Mouse (Mus musculus): ENCODE data around the gene Gfod1.

Gene Gfod1

GRCm38 (mm10) chr13:43261287-43261686 lies 42.7 kb downstream of the Gfod1 start:
- no peak for DNase-seq

GRCm38 (mm10) chr13:43260731-43261130 lies 43.2 kb downstream of the Gfod1 start:
- no peak for DNase-seq

GRCm38 (mm10) chr13:43256447-43256846 lies 47.5 kb downstream of the Gfod1 start:
- DNase-seq: no peak

GRCm38 (mm10) chr13:43253526-43253925 lies 50.4 kb downstream of the Gfod1 start:
- DNase-seq: no peak

GRCm38 (mm10) chr13:43252105-43252790 lies 51.7 kb downstream of the Gfod1 start:
- no peak for DNase-seq

- DNase-seq: no peak
These were observed 52.6 kb downstream of the Gfod1 start for GRCm38 (mm10) chr13:43251391-43251790.

GRCm38 (mm10) chr13:43250653-43251052 lies 53.3 kb downstream of the Gfod1 start:
- DNase-seq: peak; percentile 64

- no peak for DNase-seq
These were observed 53.9 kb downstream of the Gfod1 start for GRCm38 (mm10) chr13:43250106-43250505.

GRCm38 (mm10) chr13:43248381-43248780 lies 55.6 kb downstream of the Gfod1 start:
- no peak for DNase-seq

GRCm38 (mm10) chr13:43246876-43247275 lies 57.1 kb downstream of the Gfod1 start:
- no peak for DNase-seq

- DNase-seq: no peak
These were observed 60.2 kb downstream of the Gfod1 start for GRCm38 (mm10) chr13:43243793-43244192.

- no peak for DNase-seq
These were observed 60.7 kb downstream of the Gfod1 start for GRCm38 (mm10) chr13:43243240-43243639.

GRCm38 (mm10) chr13:43241750-43242149 lies 62.2 kb downstream of the Gfod1 start:
- DNase-seq: no peak

- no peak for DNase-seq
These were observed 62.9 kb downstream of the Gfod1 start for GRCm38 (mm10) chr13:43241069-43241468.

GRCm38 (mm10) chr13:43239790-43240216 lies 64.2 kb downstream of the Gfod1 start:
- peak; percentile 57 to 69 for DNase-seq

- DNase-seq: peak; percentile 54 to 71
These were observed 67.3 kb downstream of the Gfod1 start for GRCm38 (mm10) chr13:43236630-43237029.

GRCm38 (mm10) chr13:43235982-43236381 lies 68.0 kb downstream of the Gfod1 start:
- DNase-seq: no peak

- DNase-seq: no peak
These were observed 68.4 kb downstream of the Gfod1 start for GRCm38 (mm10) chr13:43235586-43235910.

- DNase-seq: no peak
These were observed 68.9 kb downstream of the Gfod1 start for GRCm38 (mm10) chr13:43234869-43235585.

GRCm38 (mm10) chr13:43233331-43233730 lies 70.6 kb downstream of the Gfod1 start:
- no peak for DNase-seq

- peak; percentile 87 to 92 for DNase-seq
These were observed 71.8 kb downstream of the Gfod1 start for GRCm38 (mm10) chr13:43231965-43232860.

- DNase-seq: no peak
These were observed 73.1 kb downstream of the Gfod1 start for GRCm38 (mm10) chr13:43230842-43231241.

GRCm38 (mm10) chr13:43230238-43230637 lies 73.7 kb downstream of the Gfod1 start:
- DNase-seq: no peak
